Mouse (Mus musculus) lung, adult 18-20 months (tissue): ENCODE data around the gene Cstad.
A peak's percentile ranks its signal among the peaks of the same experiment; 100 is the strongest.

ENCODE experiments used
- DNase-seq, 2 experiments: peaks; one replicate each; pipeline ENCODE4 v3.0.0; 2022; ENCODE audit warnings: mixed read lengths in 2 of 2

Cstad gene

DNA sequence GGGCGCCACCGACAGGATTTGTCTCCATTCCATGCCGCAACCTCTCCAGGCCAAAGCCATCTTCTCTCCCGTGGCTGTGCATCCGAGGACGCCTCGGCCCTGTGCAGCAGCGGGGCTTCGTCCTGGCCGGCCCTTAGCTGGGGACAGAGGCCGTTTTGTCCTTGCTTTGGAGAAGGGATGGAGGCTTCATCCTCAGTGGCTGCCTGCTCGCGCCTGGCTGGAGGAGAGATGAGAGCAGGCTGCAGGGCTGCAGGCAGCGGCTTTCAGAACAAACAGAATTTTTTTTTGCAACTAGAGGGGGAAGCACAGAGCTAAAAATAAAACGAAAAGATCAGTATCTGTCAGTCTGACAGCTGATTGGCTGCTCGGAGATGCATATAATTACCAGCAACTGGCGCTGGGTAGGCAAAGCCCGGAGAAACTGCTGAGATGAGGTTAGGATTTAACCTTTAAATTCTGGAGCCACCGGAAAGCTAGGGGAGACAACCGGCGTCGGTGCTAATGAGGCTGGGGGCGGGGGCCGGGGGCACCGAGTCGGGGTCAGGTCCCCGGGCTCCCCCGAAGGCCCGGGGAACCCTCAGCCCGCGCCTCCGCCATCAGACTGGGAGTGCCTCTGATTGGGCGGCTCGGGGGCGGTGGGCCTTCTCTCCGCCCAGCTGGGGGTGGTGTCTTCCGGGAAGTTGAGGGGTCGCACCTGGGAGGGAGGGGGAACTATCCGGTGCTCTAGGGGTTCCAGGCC, at the start of gene Cstad:
Gene Cstad, plus strand, starts transcription at position 400 of the 739 bp plus-strand sequence.
- DNase-seq: peak; percentile 61 to 72

DNA sequence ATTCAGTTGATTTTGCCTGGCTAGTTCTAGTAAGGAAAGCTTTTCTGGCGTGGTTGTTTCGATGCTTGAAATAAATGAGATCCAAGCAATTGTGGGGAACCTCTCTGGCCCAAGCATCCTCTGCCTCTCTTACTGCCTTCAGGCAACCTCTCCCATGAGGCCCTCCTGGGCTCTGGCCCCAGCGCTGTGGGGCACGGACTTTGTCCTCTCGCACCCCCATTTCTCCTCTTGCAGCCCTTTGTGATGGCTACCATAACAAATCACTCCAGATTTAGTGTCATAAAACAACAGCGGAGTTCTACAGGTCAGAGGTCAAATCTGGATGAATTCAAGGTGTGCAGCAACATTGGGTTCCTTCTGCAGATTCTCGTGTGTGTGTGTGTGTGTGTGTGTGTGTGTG, 49.1 kb upstream of the Cstad start:
- no peak for DNase-seq

DNA sequence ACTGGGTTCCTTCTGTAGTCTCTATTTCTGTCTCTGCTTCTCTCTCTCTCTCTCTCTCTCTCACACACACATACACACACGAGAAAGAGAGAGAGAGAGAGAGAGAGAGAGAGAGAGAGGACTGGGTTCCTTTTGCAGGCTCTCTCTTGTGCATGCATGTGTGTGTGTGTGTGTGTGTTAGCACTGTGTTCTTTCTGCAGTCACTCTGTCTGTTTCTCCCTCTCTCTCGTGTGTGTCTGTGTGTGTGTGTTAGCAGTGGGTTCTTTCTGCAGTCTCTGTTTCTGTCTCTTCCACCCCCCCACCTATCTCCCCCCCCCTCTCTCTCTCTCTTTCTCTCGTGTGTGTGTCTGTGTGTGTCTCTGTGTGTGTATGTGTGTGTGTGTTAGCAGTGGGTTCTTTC, 48.6 kb upstream of the Cstad start:
- DNase-seq: no peak

DNA sequence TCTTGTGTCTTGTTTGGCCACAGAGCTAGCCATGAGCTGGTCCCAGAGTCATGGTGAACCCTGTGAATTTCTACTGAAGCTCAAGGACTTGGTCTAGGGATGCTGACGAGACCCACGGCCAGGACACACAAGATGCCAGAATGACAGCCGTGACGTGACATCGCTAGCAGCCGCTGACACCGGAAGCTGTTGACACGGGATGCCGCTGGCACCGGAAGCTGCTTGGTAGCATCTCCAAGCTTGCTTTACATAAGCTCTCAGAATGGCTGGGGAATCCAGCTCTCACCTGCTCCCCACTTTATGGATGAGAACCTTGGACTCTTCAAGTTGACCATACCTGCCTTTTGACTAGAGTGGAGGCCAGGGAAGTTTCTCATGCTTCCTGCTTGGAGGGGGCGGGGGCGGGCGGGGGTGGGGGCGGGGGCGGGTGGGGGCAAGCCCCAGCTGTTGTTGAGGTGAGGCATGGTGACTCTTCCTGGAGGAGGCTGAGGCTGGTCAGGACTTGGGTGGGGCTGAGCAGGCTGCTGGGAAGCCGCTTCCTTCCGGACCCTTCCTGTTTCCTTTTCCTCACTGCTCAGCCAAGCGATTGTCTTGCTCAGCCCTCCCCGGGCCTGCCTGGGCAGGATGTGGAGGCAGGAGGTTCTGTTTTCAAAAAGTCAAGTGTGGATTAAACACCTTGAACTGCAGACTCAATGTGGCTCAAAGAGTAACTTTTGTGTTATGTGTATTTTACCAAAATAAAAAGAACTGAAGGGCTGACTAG, 47.2 kb upstream of the Cstad start:
- DNase-seq: peak; percentile 70 to 80

DNA sequence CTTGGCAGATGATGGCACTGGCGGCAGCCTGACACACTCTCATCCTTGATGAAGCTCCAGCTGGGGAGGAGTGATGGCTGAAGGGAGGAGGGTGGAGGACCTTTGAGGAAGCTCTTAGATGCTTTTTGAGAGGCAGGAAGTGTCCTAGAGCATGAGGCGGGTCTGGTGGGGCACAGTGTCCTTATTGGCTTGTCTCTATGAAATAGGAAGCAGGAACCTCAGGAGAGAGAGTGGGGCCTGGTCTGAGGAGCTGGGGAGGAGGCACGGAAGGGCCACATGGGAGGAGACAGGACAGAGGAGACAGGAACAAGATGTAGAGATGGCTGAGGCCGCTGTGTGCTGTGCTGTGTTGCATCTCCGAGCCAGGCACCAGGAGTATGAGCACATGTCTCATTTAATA, 43.3 kb upstream of the Cstad start:
- peak in 1 of 2 experiments; percentile 36 for DNase-seq

DNA sequence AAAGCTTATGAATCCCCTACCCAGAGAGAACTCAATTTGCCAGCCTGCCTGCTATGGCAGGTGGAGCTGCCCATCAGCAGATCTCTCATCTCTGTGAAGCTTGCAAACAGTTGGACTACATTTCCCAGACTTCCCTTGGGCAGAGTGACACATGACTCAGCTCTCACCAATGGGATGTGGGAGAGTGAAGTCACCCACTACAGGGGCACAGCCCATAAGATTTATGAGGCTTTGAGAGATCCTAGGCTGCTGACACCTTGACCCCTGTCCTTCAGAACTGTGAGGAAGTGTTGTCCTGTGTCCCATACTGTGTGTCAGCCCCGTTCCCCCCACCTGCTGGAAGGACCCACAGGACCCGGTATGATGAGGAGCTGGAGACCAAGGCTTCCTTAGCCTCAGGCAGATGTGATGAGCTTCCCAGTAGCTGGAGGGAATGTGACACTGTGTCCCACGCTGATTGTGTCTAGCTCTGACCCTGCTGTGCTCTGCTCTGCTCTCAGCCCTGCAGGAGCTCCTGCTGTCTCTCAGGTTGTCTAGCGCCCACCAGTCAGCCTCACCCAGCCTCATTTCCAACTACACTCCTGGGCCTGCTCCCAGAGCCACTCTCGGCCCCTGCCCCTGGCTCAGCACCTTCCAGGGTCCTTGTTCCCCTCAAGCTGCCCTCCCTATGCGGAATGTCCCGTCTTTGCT, 40.8 kb upstream of the Cstad start:
- peak; percentile 52 to 61 for DNase-seq

DNA sequence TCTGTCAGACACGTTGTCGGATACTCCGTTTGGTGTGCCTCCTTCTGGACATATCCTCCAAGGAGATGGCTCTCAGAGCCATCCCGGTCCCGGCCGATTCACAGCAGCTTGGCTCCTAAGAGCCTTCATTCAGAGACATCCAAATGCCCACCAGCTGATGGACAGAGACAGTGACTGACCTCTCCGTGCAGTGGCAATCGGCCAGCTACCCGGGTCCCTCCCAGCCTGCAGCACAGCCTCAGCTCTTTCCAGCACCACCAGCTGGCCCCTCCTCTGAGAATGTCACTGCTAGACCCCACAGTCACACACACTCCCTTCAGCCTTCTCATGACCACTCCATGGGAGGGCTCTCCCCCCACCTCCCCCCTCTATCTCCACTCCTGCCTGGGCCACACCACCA, 39.6 kb upstream of the Cstad start:
- no peak for DNase-seq

DNA sequence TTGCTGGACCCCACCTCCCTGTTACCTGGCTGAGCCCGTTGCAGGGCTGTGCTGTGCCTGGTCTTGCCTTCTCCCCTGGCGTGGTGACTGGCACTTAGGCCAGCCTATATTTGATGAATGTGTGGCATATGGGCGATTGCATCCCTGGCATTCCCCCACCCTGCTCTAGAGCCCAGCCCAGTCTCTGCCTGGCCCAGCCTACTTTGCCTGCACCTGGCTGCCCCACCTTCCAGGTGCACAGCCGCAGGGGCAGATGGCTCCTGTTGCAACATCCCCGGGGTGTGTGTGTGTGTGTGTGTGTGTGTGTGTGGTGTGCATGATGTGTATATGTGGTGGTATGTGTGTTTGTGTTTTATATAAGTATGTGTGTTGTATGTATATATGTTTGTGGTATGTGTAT, 38.3 kb upstream of the Cstad start:
- no peak for DNase-seq

DNA sequence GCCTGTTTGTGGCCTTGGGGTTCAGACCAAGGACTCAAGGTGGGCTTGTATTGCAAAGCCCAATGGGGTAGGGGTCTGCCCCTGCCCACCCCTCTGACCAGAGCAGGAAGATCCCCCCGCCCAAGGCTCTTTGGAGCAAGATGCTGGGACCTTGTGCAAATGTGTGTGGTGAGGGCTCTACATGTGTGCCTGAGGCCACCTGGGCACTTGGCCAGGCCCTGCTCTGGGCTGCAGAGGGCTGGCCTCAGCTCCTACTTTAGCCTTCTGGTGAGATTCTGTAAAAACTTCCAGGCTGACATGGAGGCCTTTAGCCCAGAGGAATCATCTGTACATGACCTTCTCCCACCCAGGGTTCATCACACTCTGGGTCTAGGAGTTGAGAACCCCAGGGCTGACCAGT, 35.3 kb upstream of the Cstad start:
- no peak for DNase-seq

DNA sequence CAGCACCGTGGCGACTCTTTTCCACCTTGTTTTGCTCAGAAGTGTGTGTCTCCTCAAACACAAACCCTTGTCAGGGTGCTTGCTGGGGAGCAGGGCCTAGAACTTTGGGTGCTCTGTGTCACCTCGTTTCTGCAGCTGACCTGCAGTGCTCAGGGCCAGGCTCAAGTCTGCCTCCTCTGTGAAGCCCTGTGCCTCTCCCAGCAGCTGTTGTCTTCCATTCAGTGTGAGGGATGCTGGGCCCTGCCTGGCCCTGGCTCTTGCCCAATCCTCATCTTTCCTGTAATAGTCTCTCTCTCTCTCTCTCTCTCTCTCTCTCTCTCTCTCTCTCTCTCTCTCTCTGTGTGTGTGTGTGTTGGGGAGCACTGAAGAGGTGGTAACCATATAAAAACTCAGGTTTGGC, 32.3 kb upstream of the Cstad start:
- no peak for DNase-seq

DNA sequence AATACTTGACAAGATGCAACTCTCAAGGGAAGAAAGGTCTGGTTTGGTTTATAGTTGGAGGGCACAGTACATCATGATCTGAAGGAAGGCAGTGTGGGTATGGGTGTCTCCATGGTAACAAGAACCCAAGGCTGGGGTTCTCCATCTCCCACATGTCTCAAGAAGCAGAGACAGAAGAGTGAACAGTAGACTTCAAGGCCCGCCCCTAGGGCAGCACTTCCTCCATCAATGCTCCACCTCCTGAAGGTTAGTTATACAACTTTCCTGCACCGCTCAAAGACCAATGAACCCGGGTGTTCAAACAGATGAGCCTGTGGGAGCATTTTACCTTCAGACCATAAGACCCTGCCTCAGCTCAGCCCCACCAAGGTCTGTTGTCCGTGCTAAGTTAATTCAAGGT, 23.2 kb upstream of the Cstad start:
- no peak for DNase-seq

DNA sequence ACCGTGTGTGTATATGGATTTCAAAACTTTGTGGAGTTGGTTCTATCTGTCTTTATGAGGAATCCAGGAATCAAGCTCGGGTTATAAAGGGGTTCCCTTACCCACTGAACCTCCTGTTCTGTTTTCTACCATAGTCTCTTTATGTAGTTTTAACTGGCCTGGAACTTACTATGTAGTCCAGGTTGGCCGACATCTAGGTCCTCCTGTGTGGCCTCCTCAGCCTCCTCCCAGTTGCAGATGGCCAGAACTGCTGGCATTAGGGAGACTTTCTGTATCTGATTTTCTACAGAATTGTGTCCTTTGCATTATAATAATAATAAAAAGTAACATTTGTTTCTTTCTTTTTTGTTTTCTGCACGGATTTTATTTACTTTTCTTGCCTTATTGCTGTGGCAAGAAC, 21.3 kb upstream of the Cstad start:
- no peak for DNase-seq

DNA sequence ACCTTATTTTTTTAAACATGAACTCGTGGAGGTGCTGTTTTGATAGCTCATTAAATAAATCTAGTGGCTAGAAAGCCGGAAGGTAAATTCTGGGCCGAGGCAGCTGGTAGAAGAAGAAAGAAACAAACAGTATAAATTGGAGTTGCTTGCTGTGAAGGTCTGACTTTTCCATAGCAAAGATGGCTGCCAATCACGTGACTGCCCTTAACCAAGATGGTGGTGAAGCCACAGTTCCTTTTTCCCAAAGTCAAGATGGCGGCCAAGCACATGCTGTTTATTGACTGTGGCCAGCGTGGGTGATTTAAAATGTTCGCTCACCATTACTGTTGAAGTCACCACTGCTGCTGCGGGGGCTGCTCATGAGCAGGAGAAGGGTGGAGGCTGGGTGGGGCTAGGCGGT, 17.8 kb upstream of the Cstad start:
- DNase-seq: no peak

DNA sequence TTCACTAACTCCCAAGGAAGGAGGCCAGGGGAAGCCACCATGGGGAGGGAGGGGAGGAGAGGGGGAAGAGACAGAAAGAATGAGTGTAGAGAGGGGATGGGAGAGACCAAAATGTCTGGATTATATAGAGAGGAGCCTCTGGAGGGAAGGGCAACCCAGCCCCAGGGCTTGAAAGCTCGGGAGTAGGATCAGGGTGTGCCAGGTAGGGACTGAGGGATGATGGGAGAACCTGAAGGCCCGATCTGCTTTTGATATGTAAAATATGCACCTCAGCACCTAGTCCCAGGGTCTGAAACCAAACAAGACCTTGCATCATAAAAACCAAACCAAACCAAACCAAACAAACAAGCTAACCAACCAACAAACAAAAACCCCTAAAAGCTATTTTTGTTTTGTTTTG, 16.8 kb upstream of the Cstad start:
- DNase-seq: no peak

DNA sequence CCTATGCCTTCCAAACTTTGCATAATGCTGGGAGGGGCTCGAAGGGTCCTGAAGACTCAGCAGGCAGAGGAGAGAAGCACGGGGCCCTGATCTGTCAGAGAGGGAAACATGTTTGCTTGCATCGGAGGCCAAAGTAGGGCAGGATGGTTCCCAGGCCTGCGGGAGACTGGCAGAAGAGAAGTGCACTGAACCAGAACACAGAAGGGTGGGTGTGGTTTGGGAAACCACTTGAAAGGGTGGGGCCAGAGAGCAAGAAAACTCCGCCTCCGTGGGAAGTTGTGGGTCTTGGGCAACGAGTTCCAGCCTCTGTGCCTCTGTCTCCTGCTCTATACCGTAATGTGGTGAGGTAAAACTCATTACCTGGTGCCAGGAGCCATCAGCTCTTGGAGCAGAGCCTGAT, 7.7 kb upstream of the Cstad start:
- peak; percentile 72 to 84 for DNase-seq

DNA sequence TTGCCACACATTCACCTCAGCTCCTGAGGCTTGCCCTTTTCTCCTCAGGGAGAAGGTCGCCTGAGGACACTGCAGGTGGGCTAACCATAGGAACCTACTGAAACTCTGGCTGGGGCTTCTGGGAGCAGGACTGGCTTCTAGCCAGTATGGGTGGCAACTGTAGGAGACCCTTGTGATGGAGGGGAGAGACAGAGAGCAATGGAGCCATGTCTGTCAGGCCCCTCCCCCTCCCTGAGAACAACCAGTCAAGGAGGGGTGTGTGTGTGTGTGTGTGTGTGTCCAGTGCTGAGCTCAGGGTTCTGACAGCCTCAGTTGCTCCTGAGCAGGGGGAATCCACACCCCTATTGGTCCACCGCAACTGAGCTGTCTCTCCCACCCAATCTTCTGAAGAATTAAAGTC, 7.2 kb upstream of the Cstad start:
- no peak for DNase-seq

DNA sequence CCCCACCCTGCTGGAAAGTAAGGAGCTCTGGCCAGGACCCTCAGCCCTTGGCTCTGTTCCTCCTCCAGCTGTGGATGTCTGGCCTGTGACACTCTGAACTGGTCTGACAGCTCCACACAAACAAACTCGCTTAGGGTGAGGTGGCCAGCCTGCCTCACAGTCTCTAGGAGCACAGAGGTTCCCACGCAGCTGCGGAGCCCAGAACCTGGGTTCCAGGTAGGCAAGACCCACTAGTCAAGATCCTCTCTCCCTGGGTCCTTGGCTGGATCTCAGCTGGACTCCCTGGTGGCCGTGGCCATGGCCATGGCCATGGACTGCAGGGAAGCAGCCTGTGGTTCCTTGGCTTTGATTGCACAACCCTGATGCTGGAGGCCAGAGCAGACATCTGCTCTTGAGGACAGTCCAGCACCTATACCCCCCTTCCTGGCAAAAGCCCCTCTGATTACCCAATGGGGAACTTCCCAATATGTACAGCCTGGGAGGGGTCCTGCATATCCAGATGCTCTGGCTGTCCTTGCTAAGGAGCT, 5.8 kb upstream of the Cstad start:
- DNase-seq: peak; percentile 41 to 56

DNA sequence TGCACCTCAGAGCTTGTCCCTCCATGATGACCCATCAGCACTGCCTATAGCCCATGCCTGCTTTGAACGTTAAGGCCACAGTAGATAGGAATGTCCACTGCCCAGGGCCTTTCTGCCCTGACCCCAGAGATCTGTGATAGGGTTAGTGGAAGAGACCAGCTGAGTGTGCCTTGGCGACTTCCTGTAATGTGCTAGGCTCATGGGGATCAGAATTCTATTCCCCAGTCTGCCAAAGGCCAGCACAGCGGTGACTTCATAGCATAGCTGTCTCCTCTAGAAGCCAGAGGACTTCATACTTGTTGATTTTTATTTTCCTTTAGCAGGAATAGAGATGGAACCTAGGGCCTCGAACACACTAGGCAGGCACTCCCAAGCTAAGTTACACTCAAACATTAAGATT, 5.1 kb upstream of the Cstad start:
- no peak for DNase-seq

DNA sequence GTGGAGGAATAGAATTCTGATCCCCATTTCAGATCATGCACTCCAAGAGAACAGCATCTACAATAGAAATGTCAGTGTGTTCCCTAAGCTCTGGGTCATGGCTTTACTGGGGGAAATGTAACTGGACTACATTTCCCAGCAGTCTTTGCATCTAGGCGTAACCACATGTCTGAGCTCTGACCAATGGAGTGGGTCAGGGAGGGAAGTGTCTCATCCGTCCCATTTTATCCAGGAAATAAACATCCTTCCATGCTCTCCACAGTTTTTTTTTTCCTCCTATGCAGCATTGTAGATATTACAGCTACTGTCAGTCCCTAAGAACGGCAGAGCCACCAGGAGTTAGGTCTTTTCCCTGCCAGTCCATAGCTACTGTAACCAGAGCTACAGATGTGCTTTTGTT, 3.9 kb upstream of the Cstad start:
- peak; percentile 63 to 78 for DNase-seq

DNA sequence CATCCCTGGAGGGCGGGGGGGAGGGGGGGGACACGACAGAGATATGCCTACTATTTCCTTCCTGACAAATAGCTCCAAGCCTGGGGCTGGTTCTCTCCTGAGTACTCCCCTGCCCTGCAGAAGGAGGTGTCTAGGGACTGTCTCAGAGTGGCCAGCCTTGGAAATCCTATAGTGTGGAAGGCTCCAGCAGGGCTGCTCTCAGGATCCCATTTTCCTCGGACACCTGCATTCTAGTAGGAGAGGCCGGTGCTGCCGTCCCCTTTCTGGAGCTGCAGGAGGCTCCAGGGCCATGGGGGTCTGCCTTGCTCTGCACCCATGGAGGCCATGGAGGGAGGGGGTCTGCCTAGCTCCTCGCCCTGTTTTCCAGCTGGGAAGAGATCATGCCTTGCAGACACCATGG, 2.4 kb upstream of the Cstad start:
- DNase-seq: no peak

DNA sequence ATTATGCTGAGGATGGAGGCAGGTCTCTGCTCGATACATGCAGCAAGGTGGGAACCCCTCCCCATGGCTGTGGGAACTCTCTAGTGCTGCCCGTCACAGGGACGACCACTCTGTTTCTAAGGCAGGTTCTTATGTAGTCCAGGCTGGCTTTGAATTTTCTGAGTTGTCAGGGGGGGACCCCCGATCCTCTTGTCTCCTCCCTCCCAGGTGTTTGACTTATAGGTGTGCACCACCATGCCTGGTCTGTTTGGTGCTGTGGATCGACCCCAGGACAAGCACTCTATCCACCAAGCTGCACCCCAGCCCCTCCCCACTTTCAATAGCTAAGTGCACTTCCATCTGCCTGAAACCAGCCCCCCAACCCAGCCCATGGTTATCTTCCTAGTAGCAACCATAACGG, 1.9 kb upstream of the Cstad start:
- no peak for DNase-seq

DNA sequence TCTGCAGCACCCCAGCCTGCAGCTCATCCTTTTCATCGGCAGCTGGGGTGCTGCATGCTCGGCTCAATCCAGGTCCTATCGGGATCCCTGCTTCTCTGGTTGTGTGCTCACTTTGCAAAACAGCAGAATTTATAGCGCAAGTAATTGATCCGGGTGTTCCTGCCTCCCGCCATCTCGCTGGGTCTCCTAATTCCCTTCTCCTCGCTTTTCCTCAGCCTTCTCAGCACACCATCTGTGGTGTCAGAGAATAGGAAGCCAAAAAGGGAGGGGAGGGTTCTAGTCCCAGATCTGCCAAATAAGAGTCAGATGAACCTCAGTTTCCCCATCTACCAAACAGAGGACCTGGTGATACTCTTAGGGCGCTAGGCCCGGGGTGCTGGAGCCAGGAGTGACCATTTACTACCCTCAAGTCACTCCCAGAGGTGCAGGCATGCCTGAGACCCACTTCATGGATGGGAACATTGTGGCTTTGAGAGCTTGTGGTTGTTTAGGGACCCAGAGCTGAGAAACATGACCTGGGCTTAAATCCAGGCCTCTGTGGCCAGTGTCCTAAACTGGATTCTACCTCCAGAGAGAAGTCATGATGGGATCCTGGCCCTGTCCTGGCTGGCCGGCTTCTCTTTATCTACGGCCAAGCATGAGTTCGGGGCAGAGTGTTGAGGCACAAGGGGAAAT, 1.1 kb upstream of the Cstad start:
- DNase-seq: no peak

DNA sequence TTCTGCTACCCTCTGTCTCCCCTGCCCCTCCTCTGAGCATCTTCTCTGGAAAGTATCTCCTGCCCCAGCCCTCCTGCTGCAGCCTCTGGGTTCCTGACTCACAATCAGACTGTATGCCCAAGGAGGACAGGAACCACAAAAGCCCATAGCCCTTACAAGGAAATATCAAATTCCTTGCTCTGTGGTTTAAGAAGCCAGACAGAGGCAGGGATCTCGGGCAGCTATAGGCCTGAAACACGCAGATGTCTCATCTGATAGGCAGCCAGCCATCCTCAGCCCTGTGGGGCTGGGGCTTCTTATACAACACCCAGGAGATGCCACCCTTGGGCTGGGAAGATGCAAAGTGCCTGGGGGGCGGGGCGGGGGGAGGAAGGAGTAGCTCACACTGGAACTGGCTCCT, 956 bp downstream of the Cstad start:
- no peak for DNase-seq
